Mouse (Mus musculus) gastrocnemius, postnatal 4 days (tissue): ENCODE measurements at regions not wholly inside any gene's neighbourhood (a gene's known extent, or its start where the extent isn't known, plus 50 kb on each side); places are given as distances from the start of the nearest gene placed in this dataset.

Source experiments
- DNase-seq, 2 experiments: peaks; one replicate each; pipeline ENCODE4 v3.0.0; 2021 to 2022; ENCODE audit warnings: low spot score in 2 of 2, mixed read lengths in 2 of 2

DNA sequence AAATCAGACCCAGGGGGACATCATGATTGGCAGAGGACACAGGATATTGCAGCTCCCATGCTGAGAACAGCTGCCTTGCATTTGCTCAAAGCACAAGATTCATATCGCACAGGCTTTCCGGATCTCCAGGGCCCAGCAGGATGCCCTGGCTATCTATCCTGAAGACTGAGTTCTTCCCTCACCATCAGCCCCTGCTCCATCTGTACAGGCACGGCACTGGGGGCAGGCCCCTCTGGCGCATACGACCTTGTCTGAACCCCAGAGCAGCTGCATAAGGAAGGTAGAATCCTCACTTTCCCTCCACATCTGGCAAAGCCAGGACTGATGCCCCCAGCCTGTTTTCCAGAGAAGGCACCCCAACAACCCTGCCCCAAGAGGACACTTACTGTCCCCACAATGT lies 266.8 kb downstream of the Tns1 start:
- DNase-seq: no peak

DNA sequence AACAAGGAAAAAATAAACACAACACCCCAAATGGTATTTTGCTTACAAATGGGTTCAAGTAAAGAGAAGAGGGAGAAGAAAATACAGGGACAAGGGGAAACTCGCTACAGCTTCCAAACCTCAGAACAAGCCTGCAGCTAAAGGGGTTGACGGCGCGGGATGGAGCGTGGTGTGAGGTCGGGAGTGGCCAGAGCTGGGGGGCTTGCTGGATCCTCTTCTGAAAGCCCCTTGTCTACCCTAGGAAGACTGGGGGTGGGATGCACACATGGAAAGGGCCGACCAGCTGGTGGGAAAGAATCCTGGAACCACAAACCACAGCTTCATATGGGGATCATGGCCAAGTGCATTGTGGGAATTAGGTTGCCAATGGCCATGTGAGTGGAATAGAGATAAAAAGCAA lies 267.4 kb downstream of the Tns1 start:
- DNase-seq: no peak

DNA sequence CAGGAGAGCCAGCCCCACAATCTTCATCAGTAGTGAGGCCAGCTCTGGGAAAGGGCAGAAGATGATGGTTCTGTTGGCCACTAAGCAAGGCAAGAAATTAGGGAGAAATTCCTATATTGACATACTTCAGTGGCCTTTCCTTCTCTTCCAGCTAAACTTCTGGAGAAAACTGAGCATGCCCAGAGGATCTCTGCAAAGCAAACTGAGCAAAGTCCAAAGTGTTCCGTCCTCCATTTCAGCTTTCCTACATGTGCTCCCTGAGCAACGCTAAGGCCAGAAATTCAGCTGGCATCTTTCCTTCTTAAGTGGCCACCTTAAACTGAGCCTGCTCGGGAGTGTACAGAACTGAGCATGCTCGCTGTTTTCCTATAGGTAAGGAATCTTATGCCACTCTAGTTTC lies 268.9 kb downstream of the Tns1 start:
- DNase-seq: no peak

DNA sequence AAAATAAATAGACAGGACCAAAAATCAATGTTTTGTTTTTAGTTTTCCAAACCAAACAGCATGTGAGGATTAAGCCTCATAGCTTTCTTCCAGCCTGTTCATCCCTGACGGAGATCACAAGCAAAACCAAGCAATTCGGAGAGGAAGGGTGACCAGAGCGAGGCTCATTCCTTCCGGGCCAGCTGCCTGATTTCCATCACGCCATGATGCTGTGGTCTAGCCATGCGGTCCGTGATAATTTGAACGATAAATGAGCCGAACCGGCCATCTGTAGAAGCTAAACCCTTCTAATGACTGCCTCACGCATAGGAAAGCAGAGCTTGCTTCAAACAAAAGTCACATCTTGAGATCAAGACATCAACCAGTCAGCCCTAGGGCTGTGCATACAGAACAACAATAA lies 270.4 kb downstream of the Tns1 start:
- no peak for DNase-seq

DNA sequence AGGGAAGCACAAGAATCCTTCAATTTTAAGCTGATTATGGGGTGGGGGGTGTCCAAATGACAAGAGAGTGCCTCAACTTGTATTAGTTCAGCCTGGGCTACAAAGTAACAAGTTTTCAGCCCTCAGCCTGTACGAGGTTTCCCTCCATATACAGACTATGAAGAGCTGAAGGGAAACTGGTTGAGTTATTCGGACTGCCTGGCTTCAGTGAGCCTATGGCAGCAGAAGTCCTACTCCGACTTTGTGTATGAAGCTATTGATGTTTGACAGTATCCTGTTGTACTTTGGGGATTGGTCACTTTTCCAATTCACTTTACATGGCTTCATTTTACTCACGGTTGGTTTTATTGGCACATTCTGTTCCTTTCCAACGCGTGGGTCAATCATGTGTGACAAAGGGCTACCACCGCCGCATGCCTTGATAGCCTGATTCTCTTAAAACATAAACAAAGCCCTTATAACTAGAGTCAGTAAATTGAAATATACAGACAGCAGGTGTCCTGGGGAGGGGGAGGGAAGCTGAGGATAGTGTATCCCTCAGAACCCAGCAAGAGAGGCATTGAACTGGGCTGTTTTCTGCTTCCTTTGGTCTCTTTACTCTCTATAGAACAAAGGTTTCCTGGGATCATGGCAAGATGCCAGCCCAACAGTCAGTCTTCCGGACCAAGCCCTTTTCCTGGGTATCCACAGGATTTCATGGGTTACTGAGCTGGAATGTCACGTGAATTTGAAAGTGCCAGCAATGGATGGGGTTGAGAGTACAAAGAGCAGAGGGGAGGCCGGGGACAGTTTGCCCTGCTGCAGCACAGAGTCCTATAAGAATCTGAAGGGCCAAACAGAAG lies 273.9 kb downstream of the Tns1 start:
- no peak for DNase-seq

DNA sequence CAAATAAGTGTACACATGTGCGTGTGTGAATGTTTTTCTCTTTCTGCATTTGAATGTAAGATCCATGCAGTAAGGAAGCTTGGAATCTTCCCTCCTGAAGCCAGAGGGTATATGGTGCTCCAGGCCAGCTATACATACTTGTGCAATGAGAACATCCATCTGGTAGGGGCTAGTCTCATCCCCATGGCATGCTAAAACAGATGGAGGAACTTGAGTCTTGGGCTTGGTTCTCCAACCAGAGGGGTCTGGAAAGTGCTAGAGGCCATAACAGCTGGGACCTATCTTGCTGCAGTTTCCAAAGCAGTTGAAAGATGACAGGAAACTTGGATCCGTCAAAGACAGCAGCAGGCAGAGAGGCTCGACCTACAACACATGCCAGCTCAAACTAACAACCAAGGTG lies 275.9 kb downstream of the Tns1 start:
- no peak for DNase-seq

DNA sequence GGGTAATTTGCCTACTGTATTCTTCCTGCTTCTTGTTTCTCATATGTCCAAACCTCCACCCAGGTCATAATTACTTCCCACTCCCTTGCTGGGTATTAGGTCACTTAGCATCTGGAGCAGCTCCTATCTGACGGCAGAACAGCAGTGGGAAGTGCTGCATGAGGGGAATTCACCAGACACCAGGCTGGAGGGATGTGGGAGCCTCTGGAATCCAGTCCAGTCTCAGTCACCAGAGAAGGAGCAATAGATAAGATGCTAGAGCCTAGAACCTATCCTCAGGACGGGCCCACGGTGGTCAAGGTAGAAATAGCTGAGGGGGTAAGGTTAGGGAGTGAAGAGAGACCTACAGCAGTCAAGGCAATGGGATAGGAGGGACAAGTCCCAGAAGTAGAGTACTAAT lies 277.1 kb downstream of the Tns1 start:
- no peak for DNase-seq

DNA sequence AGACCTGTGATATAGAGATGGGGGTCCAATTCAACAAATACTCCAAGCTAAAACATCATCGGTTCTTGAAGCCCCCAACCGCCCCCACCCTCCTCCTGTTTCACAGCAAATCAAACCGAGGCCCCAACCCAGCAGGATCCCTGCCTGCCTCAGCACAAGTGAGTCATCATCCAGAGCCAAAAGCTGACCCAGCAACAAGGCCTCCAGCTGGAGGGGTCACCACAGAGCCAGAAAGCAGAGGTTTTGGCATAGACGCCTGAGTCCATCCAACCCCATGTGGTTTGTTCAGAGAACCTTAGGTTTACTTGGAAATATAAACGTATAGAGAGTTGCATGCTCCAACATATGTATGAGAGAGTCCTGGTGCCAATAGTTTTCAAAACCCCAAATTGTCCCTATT lies 279.1 kb downstream of the Tns1 start:
- no peak for DNase-seq

DNA sequence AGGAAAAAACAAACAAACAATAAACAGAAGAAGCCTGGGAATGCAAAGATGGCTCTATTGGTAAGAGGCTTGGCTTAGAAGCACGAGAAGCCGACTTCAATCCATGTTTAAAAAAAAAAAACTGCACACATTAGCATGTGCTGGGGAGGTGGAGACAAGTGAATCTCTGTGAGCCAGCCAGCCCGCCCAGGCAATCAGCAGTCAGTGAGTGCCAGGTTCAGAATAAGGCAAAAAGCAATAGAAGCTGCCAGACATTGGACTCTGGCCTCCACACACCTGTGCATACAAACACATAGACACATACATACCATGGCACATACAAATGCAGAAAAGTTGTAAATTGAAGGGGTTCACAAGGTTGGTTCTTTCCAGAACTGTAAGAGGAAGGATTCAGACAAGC lies 279.7 kb downstream of the Tns1 start:
- DNase-seq: no peak

DNA sequence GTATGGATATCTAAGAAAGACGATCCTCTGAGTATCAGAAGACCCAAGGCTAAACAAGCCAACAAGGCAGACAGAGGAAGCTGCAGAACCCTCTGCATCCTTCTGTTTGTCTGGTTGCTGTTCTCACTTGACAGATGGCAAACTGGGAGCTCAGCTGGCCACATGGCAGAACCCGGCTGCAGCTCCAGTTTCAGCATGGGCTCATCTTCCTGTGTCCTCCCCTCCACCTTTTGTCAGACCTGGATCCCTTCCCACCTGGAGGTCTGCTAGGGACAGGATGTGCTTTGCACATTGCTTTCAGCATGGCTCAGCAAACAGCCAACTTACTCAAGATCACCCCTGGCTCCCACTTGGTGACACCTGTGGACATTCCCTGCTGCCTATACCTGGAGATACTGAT lies 284.9 kb downstream of the Tns1 start:
- no peak for DNase-seq

DNA sequence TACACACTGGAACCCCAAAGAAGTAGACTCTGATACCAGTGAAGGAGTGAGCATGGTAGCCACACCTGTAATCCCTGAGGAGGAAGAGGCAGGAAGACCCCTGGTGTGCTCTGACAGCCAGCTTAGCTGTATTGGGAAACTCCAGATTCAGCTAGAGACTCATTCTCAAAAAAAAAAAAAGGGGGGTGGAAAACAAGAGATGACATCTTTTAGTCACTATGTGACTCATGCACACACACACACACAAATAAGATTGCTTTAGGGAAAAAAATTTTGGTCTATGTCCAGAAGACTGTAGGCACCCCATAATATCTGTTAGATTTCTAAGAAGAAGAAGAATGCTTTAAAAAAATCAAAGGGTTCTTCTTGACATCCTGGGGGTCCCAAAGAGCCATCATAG lies 287.6 kb downstream of the Tns1 start:
- no peak for DNase-seq

DNA sequence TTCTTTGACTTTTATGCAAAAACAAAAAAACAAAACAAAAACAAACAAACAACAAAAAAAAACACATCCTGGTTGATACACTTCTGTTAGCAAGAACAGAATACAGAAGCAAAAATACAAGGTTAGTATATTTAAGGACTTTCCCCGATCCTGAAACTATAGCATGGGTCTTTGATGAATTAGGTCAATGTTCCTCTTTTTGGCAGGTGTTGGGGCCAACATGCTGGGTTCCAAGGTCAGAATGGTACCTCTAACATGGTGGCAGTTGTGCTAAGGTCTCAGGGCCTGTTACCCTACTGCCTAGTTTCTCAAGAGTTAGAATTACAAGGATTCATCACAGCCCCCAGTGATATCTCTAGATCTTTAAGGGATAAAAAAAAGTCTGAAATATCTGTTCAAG lies 289.7 kb downstream of the Tns1 start:
- DNase-seq: no peak

DNA sequence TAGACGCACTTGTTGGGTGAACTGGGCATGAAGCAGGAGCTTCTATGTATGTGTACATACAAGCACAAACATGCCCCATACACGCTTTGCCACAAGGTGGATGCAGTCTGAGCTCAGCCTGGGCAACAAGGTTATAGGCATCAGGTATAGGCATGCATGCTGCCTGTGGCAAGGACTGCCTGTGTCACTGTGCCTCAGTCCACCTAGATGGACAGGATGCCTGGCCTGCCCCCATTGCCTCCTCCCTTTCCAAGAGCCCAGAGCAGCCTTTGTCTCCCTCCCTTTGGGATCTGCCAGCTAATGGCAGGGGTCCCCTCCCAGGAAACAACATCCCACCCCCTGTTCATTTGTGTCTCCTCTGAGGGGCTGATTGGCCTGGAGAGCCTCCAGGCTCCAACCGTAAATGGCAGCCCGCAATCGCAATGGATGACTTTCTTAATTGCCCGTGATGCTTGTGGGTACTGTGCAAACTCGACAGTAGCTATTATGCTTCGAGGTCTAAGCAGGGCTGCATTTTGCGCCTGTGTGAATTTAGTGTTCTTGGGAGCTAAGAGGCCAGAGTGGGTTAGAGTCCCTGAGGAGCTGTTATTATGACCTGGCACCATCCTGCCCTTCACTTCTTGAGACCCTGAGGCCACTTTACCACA lies 293.6 kb downstream of the Tns1 start:
- no peak for DNase-seq

DNA sequence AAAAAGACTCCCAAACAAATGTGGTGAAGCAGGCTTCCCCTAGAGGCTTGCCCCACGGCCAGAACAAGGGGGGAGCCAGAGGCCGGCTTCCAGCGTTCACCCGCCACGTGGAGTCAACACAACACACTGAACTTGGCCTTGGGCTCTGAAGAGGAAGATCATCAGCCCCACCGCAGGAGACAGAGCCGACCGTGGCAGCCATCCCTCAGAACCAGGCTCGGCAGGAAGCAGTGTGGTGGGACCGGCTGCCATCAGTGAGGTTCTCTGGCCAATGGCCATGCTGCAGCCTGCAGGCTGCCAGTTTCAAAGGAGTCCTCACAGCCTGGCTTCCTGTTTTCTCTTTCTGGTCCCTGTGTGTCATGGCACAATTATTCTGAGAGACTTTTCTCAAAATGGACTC lies 295.3 kb downstream of the Tns1 start:
- DNase-seq: no peak

DNA sequence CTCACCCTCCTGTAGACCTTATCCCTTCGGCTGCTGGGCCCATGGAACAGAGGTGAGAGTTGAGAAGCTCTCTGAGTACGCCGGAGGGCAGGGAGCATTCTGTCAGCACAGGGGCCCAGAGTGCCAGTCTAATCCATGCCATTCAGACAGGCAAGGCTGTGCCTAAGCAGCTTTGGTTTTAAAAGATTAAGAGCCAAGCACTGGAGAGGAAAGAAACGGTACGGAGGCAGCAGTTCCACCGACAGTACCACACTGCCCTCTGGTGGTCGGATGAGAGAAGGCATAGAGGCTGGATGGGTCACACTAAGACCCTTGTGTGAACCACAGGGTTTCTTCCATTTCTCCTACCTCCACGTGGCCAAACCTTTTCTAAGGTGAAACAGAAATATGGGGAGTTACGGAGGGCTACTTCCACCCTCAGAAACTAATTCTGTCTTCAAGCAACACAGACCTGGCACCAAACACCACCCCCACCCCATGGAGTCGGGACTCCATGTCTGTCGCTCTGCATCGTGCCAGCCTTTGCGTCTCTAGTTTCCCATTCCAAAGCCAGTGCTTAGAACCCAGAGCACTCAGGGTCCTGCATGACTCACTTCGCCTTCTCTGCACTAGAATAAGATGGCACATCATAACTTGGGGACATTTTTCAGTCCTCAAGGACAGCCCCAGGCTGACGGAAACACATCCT lies 297.9 kb downstream of the Tns1 start:
- peak; percentile 83 for DNase-seq

DNA sequence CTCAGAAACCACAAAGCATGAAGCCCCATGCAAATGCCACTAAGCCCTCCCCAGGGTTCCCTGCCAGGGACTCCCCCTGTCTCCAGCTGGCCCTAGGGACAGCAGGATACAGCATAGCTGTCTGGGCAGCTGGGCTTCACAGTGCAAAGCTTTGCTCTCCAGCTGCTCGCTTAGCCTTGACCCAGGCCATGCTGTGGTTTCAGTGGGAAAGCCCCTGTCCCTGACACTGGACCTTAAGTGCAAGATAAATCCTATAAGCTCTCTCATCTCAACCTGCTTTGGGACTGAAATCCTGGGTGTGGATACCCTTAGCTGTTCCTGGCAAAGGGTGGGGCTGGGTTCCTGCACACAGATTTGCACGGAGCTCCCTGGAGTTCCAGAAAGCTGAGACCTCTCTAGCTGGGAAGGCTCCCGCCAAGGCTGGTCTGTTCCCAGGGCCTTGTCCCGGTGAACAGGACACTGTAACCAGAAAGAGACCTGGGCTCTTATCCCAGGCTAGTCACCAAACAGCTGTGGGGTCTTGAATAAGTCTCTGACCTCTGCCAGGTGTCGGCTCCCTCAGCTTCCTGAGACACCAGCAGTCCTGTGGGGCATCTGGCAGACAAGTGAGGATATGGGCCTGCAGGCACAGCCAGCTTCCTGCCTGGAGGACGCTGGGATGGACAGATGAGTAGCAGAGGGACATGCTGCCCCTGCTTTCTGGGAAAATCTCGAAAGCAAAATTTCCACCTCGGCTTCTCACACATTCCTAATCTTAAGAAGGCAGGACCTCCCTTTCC lies 299.7 kb downstream of the Tns1 start:
- peak in 1 of 2 experiments; percentile 47 for DNase-seq

DNA sequence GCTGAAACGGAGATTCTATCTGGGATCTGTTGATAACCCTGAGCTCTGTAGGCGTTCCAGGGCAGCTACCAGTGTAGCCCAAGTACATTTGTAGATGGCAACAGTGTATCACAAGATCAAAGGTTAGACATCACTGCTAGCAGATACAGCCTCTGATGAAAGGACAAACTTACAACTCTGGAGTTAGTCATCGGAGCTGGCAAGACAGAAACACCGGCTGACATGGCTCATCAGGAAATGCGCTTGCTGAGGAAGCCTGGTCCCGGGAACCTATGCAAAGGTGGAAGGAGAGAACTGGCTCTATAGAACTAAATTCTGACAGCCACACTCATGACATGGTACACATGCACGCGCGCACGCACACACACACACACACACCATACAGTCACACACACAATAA lies 300.5 kb downstream of the Tns1 start:
- DNase-seq: no peak

DNA sequence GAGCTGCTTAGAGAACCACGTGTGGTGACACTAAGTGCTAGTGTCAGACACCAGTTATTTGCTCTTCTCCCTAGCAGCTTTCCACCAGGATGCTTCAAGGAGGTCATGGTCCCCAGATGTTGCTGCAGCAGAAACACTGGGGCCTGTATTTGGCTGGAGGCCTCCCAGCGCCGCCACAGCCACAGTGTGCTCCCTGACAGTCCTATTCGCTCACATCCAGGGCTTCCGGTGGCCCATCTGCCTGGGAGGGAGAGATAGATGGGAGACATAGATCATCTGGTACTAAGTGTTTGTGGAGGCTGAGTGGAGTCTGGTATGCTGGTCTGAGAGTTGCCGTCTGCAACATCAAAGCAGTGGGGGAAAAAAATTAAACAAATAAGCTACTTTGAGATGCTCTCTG lies 301.6 kb downstream of the Tns1 start:
- DNase-seq: no peak

DNA sequence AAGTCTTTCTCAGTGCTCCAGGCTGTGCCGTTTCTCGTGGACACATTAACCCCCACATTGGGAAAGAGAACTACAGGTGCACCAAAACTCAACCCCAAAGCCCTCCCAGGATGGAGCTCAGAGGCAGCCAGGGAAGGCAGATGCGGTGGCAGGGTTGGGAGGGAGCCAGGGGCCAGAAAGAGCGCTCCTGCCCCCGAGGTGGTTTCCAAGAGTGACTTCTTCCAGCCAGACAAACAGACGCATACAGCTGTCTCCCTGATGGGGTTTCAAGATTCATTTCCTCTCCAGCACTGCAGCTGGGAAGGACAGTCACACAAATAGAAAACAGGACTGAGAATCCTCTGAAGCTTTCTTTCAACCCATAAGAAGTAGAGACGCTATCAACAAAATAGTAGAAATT lies 303.5 kb downstream of the Tns1 start:
- peak in 1 of 2 experiments; percentile 42 for DNase-seq

DNA sequence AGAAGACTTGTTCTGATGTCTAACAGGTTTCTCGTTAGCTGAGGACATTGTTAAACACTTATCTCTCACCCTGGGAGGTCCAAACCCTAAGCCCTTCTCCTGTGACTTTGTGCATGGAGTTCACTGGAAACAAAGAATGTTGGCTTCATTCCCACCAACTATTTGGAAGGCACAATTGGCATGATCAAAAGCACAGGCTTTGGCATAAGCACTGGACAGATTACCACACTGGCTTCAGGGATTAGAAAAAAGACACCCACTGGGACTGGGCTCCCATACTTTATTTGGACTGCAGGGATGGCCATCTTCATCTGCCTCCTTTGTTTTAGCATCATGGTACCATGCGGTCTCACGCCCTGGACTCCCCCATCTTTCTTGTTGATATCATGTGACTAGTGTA lies 317.0 kb downstream of the Tns1 start:
- no peak for DNase-seq

DNA sequence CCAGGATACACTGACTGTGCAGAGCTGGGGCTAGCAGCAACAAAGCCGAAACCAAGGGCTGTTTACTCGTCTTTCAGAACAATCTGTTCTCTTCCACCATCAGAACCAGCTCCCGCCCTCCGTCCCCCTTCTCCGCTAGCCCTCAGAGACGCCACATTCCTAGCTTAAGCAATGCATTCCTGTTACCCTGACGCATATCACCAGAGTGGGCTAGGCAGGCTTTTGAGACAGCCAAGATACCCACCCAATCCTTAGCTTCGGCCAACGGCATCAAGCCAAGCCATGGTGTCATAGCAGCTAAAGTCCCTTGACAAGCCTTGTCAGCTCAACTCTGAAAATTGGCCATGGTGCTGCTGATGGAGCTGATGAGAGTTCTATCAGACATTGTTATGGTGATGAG lies 319.1 kb downstream of the Tns1 start:
- DNase-seq: peak in 1 of 2 experiments; percentile 31

DNA sequence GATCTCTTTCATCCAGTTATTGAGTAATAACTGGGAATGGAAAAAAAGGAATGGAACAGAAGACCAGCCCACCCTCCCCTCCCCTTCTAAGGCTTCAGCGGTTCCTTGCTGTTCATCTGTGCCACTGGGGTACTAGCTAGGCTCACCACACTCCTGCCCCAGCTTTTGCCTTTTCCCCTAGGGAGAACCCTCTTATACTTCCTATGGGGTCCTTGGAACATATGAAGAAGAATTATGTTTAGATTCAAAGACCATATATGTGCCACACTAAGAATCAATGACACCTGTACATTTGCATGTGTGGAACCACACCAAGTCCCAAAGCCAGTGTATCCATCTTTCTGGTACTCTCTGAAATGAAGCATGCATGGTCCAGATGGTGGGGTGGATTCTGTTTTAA lies 324.3 kb downstream of the Tns1 start:
- no peak for DNase-seq
